Mouse (Mus musculus): ENCODE measurements around the gene Cdx4. TPM values are rescaled to one million over a fixed set of nuclear protein-coding genes. Genes with fewer than 3 reads are reported as not detected.

Cdx4 gene
- not detected in 2 replicates for polyA plus RNA-seq (2014; fragmentation: Nextera tagmentation; extraction: Ambion mirVana)

DNA sequence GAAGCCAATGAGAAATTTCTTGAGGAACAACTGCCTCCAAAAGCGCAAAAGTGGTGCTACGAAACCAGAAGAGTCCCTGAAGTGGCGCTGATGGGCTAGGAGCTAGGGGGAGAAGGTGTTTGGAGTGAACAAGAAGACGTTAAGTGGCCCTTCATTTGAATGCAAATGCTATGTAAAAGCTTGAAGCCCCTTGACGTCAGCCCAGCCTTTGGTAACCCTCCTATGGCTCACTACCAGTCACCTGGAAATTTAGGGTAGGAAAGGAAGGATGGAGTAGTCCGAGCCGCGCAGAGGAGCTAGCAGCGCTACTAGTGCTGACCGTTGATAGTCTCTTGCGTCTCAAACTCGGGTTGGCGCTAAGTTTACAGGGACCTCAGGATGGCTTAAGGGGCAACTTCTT, at the start of gene Cdx4:
Cdx4 (plus strand) TSS at position 253 of the 400 bp plus-strand sequence.
- Histone ChIP-seq H3K27ac (ENCODE audit: low read depth, low read length) (no peak within 1 kb of the TSS), H3K4me3 (ENCODE audit: low read depth, low read length) (0 out of 2 replicates have a peak within 1 kb of the TSS, but pooled peaks have one; percentile 1), H3K36me3 (ENCODE audit: control insufficient read depth, insufficient read depth, low read length) (no peaks in the 10 kb centered on the region), H3K4me2 (no peak within 1 kb of the TSS), H3K9ac (ENCODE audit: low read depth, low read length) (no peak within 1 kb of the TSS), H3K4me1 (replicated peaks; ENCODE audit: control insufficient read depth, insufficient read depth, low read length) (no peaks in the 10 kb centered on the region), H3K9me3 (ENCODE audit: control insufficient read depth, low read length) (no peaks in the 10 kb centered on the region), H3K27me3 (replicated peaks; ENCODE audit: control insufficient read depth, insufficient read depth, low read length) (peaks cover 64% of the 10 kb centered on the region)
- no peak for DNase-seq (ENCODE audit: low spot score)
- ATAC-seq (replicated peaks; ENCODE audit: low FRiP score): no peak
- 16% methylated on average over 13 of the region's 13 CpGs for WGBS

DNA sequence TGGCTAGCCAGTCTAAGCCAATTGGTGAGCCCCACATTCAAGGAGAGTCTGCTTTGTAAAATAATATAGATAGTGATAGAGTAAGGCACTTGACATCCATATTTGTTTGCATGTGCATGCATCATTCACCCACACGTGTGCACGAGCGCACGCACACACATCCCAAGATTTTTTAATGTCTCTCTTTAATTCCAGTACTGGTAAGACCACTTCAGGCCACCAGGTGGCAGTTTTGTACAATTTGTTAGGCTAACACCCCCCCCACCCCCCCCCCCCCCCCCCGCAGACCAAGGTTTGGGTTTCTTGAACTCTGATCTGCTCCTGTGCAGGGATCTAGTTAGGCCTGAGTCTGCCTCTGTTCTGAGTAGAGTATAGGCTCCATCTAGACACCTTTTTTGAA, 46.9 kb upstream of the Cdx4 start:
- Histone ChIP-seq H3K4me3 (ENCODE audit: low read depth, low read length) (no peak overlapping the region), H3K4me2 (no peak overlapping the region), H3K36me3 (ENCODE audit: control insufficient read depth, insufficient read depth, low read length) (no peaks in the 10 kb centered on the region), H3K9ac (ENCODE audit: low read depth, low read length) (no peak overlapping the region), H3K27me3 (replicated peaks; ENCODE audit: control insufficient read depth, insufficient read depth, low read length) (no peaks in the 10 kb centered on the region; the same call in 1 of the 2 replicates), H3K4me1 (replicated peaks; ENCODE audit: control insufficient read depth, insufficient read depth, low read length) (no peaks in the 10 kb centered on the region), H3K9me3 (ENCODE audit: control insufficient read depth, low read length) (no peaks in the 10 kb centered on the region), H3K27ac (ENCODE audit: low read depth, low read length) (no peak overlapping the region)
- DNase-seq (ENCODE audit: low spot score) (no peak), ATAC-seq (replicated peaks; ENCODE audit: low FRiP score) (no peak)
- WGBS: 89% methylated on average over 4 of the region's 5 CpGs

- no peak overlapping the region for H3K9ac ChIP-seq (ENCODE audit: low read depth, low read length)
- WGBS: 41% methylated on average over 4 of the region's 4 CpGs
- DNase-seq (ENCODE audit: low spot score) (no peak), ATAC-seq (replicated peaks; ENCODE audit: low FRiP score) (no peak)
- peaks cover 33% of the 10 kb centered on the region for H3K27me3 ChIP-seq (replicated peaks; ENCODE audit: control insufficient read depth, insufficient read depth, low read length)
- H3K4me2 ChIP-seq: no peak overlapping the region
- H3K4me3 ChIP-seq (ENCODE audit: low read depth, low read length): no peak overlapping the region
- H3K9me3 ChIP-seq (ENCODE audit: control insufficient read depth, low read length): no peaks in the 10 kb centered on the region
- H3K36me3 ChIP-seq (ENCODE audit: control insufficient read depth, insufficient read depth, low read length): no peaks in the 10 kb centered on the region
- H3K4me1 ChIP-seq (replicated peaks; ENCODE audit: control insufficient read depth, insufficient read depth, low read length): no peaks in the 10 kb centered on the region
- H3K27ac ChIP-seq (ENCODE audit: low read depth, low read length): no peak overlapping the region
These were observed 34.1 kb upstream of the Cdx4 start for GRCm38 (mm10) chrX:103286899-103287722.

DNA sequence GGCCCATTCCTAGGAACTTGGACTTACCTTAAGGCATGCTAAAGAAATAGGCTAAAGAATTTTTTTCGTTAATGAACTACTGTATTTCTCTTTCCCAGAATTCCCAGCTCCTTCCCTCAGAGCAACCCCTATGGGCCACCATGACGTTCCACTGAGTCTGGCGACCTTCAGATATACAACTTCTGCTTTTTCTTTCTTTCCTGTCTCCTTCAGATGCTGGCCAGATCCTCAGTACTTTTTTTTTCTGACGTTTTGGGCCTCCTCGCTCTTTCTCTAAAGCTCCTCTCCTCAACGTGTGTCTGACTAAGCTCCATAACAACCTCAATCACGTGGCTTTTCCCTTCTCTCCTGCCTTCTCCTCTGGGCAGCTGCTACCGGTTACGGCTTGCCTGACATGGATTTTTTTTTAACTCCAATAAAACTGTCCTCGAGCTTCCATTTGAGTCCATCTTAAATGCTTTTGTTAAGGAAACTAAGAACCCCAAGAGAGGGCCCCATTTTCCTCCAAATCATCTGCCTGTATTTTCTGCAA, 33.3 kb upstream of the Cdx4 start:
- Histone ChIP-seq H3K4me2 (0 out of 2 replicates have a peak overlapping the region, but pooled peaks have one; percentile 9), H3K9ac (ENCODE audit: low read depth, low read length) (no peak overlapping the region), H3K27ac (ENCODE audit: low read depth, low read length) (no peak overlapping the region), H3K9me3 (ENCODE audit: control insufficient read depth, low read length) (no peaks in the 10 kb centered on the region), H3K4me3 (ENCODE audit: low read depth, low read length) (no peak overlapping the region), H3K36me3 (ENCODE audit: control insufficient read depth, insufficient read depth, low read length) (no peaks in the 10 kb centered on the region), H3K4me1 (replicated peaks; ENCODE audit: control insufficient read depth, insufficient read depth, low read length) (no peaks in the 10 kb centered on the region), H3K27me3 (replicated peaks; ENCODE audit: control insufficient read depth, insufficient read depth, low read length) (peaks cover 33% of the 10 kb centered on the region)
- 24% methylated on average over 10 of the region's 10 CpGs for WGBS
- ATAC-seq (replicated peaks; ENCODE audit: low FRiP score) (no peak), DNase-seq (ENCODE audit: low spot score) (no peak)

GRCm38 (mm10) chrX:103288485-103289330, 32.5 kb upstream of the Cdx4 start:
- no peak for ATAC-seq (replicated peaks; ENCODE audit: low FRiP score)
- Histone ChIP-seq H3K4me2 (peak overlapping the region; percentile 41), H3K27ac (ENCODE audit: low read depth, low read length) (no peak overlapping the region), H3K9ac (ENCODE audit: low read depth, low read length) (no peak overlapping the region), H3K36me3 (ENCODE audit: control insufficient read depth, insufficient read depth, low read length) (no peaks in the 10 kb centered on the region), H3K27me3 (replicated peaks; ENCODE audit: control insufficient read depth, insufficient read depth, low read length) (peaks cover 33% of the 10 kb centered on the region), H3K9me3 (ENCODE audit: control insufficient read depth, low read length) (no peaks in the 10 kb centered on the region), H3K4me1 (replicated peaks; ENCODE audit: control insufficient read depth, insufficient read depth, low read length) (no peaks in the 10 kb centered on the region), H3K4me3 (ENCODE audit: low read depth, low read length) (no peak overlapping the region)
- WGBS: 25% methylated on average over 25 of the region's 25 CpGs
- DNase-seq (ENCODE audit: low spot score): no peak

DNA sequence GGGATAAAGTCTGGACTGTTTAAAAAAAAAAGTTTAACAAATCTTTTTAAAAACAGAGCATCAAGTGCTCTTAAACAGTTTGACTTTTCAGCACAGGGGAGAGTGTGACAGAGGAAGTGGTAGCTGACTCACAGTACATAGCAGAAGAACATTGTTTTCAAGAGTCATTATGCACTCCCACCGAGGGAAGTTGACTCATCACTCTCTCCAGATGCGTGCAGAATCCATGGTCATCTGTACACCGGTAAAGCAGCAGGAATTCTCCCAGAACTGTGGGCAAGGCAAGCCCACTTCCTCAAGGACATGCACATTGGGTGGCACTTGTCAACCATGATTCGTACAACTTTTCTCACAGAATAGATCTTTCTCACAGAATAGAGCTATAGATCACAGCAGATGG, 22.3 kb upstream of the Cdx4 start:
- Histone ChIP-seq H3K9ac (ENCODE audit: low read depth, low read length) (no peak overlapping the region), H3K27ac (ENCODE audit: low read depth, low read length) (no peak overlapping the region), H3K9me3 (ENCODE audit: control insufficient read depth, low read length) (no peaks in the 10 kb centered on the region), H3K4me3 (ENCODE audit: low read depth, low read length) (no peak overlapping the region), H3K4me1 (replicated peaks; ENCODE audit: control insufficient read depth, insufficient read depth, low read length) (no peaks in the 10 kb centered on the region), H3K36me3 (ENCODE audit: control insufficient read depth, insufficient read depth, low read length) (no peaks in the 10 kb centered on the region), H3K4me2 (no peak overlapping the region), H3K27me3 (replicated peaks; ENCODE audit: control insufficient read depth, insufficient read depth, low read length) (no peaks in the 10 kb centered on the region; the same call in 1 of the 2 replicates)
- DNase-seq (ENCODE audit: low spot score) (no peak), ATAC-seq (replicated peaks; ENCODE audit: low FRiP score) (no peak)
- WGBS: 55% methylated on average over 4 of the region's 4 CpGs

- peaks cover 13% of the 10 kb centered on the region for H3K27me3 ChIP-seq (replicated peaks; ENCODE audit: control insufficient read depth, insufficient read depth, low read length)
- no peak for DNase-seq (ENCODE audit: low spot score)
- H3K27ac ChIP-seq (ENCODE audit: low read depth, low read length): no peak overlapping the region
- no peak overlapping the region for H3K9ac ChIP-seq (ENCODE audit: low read depth, low read length)
- no peaks in the 10 kb centered on the region for H3K36me3 ChIP-seq (ENCODE audit: control insufficient read depth, insufficient read depth, low read length)
- 73% methylated on average over 1 of the region's 1 CpGs for WGBS
- no peaks in the 10 kb centered on the region for H3K9me3 ChIP-seq (ENCODE audit: control insufficient read depth, low read length)
- no peak for ATAC-seq (replicated peaks; ENCODE audit: low FRiP score)
- no peaks in the 10 kb centered on the region for H3K4me1 ChIP-seq (replicated peaks; ENCODE audit: control insufficient read depth, insufficient read depth, low read length)
- H3K4me3 ChIP-seq (ENCODE audit: low read depth, low read length): no peak overlapping the region
- H3K4me2 ChIP-seq: no peak overlapping the region
These were observed 12.9 kb upstream of the Cdx4 start for GRCm38 (mm10) chrX:103308262-103308661.

DNA sequence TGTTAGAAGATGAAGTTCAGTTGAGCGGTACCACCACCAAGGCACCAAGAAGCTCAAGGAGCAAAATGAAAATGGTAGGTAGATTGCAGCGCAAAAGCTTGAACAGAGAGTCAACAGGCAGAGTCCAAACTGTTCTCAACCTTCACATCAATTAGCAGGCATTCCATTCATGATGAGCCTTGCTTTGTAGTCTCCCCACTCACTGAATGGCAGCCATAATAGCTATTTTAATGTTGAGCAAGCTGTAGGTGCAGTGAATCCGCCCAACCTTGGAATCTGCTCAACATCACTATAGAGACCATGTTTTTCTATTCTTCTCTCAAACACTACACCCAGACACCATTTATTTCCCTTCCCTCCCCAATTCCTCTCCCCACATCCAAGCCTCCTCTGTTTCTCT, 9.5 kb upstream of the Cdx4 start:
- H3K4me2 ChIP-seq: no peak overlapping the region
- no peak overlapping the region for H3K27ac ChIP-seq (ENCODE audit: low read depth, low read length)
- H3K27me3 ChIP-seq (replicated peaks; ENCODE audit: control insufficient read depth, insufficient read depth, low read length): peaks cover 13% of the 10 kb centered on the region
- ATAC-seq (replicated peaks; ENCODE audit: low FRiP score) (no peak), DNase-seq (ENCODE audit: low spot score) (no peak)
- no peak overlapping the region for H3K9ac ChIP-seq (ENCODE audit: low read depth, low read length)
- H3K4me3 ChIP-seq (ENCODE audit: low read depth, low read length): no peak overlapping the region
- H3K9me3 ChIP-seq (ENCODE audit: control insufficient read depth, low read length): no peaks in the 10 kb centered on the region
- 88% methylated on average over 3 of the region's 3 CpGs for WGBS
- H3K36me3 ChIP-seq (ENCODE audit: control insufficient read depth, insufficient read depth, low read length): no peaks in the 10 kb centered on the region
- no peaks in the 10 kb centered on the region for H3K4me1 ChIP-seq (replicated peaks; ENCODE audit: control insufficient read depth, insufficient read depth, low read length)
